Mouse (Mus musculus): Measurements from ENCODE around the gene Rpl14.

Gene Rpl14

GRCm38 (mm10) chr9:120603512-120603908, 32.3 kb downstream of the Rpl14 start:
- no peak for DNase-seq (ENCODE audit: low read depth, low spot score)

- DNase-seq (ENCODE audit: low read depth, low spot score), result no peak
Observed at GRCm38 (mm10) chr9:120603956-120604355, 32.7 kb downstream of the Rpl14 start.

GRCm38 (mm10) chr9:120611055-120611454, 39.8 kb downstream of the Rpl14 start:
- DNase-seq (ENCODE audit: low read depth, low spot score), result no peak

GRCm38 (mm10) chr9:120614059-120614458, 42.8 kb downstream of the Rpl14 start:
- no peak for DNase-seq (ENCODE audit: low read depth, low spot score)

DNA sequence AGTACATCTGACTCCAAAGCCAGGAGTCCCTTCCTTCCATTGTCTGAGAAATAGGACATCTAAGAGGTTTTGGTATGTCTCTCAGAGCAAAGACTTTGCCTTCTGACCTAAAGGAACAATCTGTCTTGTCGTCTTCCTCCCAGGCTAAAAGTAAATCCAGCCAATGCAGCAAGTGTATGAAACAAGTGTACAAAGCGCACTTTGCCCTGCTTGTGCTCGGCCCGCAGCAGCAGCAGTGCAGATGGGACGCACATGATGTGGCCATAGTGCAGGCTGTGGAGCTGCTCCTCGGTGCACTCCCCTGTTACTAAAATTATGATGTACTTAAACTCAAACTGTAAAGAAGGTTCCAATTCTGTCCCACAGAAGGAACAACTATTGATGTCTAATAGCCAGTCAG, 46.9 kb downstream of the Rpl14 start:
- DNase-seq (ENCODE audit: low read depth, low spot score), result no peak

- DNase-seq (ENCODE audit: low read depth, low spot score), result no peak
Observed at GRCm38 (mm10) chr9:120619347-120619708, 48.1 kb downstream of the Rpl14 start.

- peak; percentile 77 for DNase-seq (ENCODE audit: low read depth, low spot score)
Observed at GRCm38 (mm10) chr9:120619709-120620408, 48.6 kb downstream of the Rpl14 start.

- DNase-seq (ENCODE audit: low read depth, low spot score), result no peak
Observed at GRCm38 (mm10) chr9:120620409-120620745, 49.1 kb downstream of the Rpl14 start.
